Mouse (Mus musculus) right cerebral cortex, postnatal 14 days (tissue): ENCODE measurements around the gene Gm21994.
"Not testable (repeated sequence)": the region's sequence is repeated elsewhere in the genome, so short reads cannot be mapped to it uniquely, and the experiment has no call there.

ENCODE experiments used
- DNase-seq: peaks from one replicate; pipeline ENCODE4 v3.0.0; 2022

Gm21994 gene

GRCm38 (mm10) chr2:150255491-150255890, at the start of gene Gm21994:
Gene Gm21994 (minus strand): TSS chr2:150255591.
- not testable (repeated sequence) for DNase-seq

- DNase-seq: no peak
Observed at GRCm38 (mm10) chr2:150299096-150299495, 43.7 kb upstream of the Gm21994 start.

- no peak for DNase-seq
Observed at GRCm38 (mm10) chr2:150293669-150294068, 38.3 kb upstream of the Gm21994 start.

DNA sequence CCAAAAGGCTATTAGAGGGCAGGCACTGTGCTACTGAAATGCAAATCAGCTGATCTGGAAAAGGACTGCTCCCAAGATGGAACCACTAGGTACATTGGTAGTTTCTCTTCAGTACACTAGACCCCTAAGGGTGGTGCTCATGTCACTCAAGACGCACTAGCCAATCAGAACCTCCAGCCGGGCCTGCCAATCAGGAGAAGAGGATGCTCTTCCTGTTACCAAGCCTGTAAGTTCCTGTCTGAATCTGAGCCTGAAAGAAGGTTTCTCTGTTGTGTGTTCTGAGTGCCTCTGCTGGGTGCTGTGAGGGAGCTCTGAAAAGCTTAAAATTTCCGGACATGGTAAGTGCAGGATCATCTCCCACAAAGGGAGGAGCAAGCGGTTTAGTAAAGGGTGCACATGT, 1.9 kb upstream of the Gm21994 start, which contains the start of gene Gm14124:
Gene Gm14124, plus strand, starts transcription at position 227 of the 400 bp plus-strand sequence.
- not testable (repeated sequence) for DNase-seq

- not testable (repeated sequence) for DNase-seq
Observed at GRCm38 (mm10) chr2:150256861-150257260, 1.5 kb upstream of the Gm21994 start.

- DNase-seq: no peak
Observed at GRCm38 (mm10) chr2:150243211-150243610, 12.2 kb downstream of the Gm21994 start.

- not testable (repeated sequence) for DNase-seq
Observed at GRCm38 (mm10) chr2:150223263-150223662, 32.1 kb downstream of the Gm21994 start.

GRCm38 (mm10) chr2:150218363-150218725, 37.0 kb downstream of the Gm21994 start:
- DNase-seq: not testable (repeated sequence)

DNA sequence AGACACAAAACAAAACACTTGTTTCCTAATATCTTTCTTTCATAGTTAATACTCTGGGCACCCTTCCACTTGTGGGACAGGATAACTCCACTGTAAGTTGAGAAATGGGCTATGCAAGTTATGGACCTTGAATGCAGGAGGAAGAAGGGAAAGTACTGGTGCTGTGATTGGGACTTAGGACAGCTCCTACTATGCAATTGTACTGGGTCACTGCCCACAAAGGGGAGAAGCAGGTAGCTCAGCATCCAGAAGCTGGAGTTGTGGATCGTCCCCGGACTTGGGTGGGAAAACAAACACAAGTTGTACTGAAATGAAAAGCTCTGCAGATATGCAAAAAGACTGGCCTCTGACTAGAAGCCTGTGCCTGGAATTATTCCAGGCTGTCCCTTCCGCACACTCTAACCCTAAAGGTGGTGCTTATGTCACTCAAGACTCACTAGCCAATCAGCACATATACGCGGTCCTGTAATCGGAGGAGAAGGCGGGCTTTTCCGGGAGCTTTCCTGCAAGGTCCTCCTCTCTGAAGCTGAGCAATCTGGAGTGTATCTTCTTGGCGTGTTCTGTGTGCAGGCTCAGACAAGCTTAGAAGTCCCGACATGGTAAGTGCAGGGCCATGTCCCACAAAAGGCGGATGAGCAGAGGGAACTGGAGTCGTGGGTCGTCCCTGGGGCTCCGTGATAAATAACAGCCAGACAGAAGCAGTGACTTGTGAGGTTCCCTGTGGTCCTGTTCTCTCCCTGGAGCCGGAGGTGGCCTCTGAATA, 37.6 kb downstream of the Gm21994 start, which contains the start of gene Zfp937:
Gene Zfp937, plus strand, starts transcription at position 474 of the 763 bp plus-strand sequence.
- DNase-seq: peak; percentile 69
